Mouse (Mus musculus) liver, embryonic 14.5 days (tissue): Measurements from ENCODE around the gene Fzr1.

Experiments used
- CTCF ChIP-seq: IDR thresholded peaks from 2 replicates; pipeline ENCODE4 v1.5.1; 2016; ENCODE audit warnings: antibody characterized with exemption, low read depth, control low read depth
- EP300 ChIP-seq: IDR thresholded peaks from 2 replicates; pipeline ENCODE4 v1.6.1; 2016; ENCODE audit warnings: antibody characterized with exemption, low read depth

DNA sequence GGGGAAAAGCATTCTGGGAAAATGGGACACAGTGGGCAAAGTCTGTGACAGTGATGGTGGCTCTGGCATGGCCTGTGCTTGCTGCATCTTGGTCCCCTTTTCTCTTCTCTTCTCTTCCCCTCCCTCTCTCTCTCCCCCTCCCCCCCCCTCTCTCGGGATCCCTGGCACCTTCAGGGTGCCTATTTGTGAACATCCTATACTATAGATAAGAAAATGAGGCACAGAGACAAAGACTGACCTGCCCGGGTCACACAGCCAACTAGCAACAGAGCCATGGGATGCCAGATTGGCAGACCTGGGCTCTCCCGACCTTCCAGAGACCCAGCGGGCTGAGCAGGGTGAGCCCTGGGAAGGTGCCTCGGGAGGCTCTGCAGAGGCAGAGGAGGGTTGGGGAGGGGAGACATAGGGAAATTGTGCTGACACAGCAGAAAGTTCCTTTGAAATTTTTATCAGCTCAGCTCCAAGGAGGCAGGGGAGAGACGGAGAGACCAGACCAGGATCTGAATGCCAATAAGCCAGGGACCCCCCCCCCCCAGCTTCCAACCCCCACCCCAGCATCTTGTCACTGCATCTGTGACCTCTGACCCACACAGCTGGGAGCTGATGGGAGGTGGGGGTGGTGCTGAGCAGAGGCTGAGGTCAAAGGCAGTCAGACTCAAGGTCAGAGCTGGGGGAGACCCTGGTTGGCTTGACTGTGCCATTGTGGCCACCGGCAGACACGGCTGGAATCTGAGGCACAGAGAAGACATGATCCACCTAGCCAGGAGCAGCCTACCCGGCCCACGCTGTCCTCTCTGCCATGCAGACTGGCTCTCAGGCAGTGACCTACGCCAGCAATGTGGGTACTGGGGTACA, 40.1 kb upstream of the Fzr1 start:
- TF ChIP-seq CTCF: no peak
- no peak for TF ChIP-seq EP300
